Mouse (Mus musculus) lung, postnatal 36 days (tissue): ENCODE measurements around the gene Dtymk.
"Not testable (repeated sequence)": the region's sequence is repeated elsewhere in the genome, so short reads cannot be mapped to it uniquely, and the experiment has no call there.

Source experiments
- DNase-seq: peaks from one replicate; pipeline ENCODE4 v3.0.0; 2022; ENCODE audit warnings: mixed read lengths

Dtymk gene

GRCm38 (mm10) chr1:93801741-93802238, at the start of gene Dtymk:
Gene Dtymk (minus strand): TSS chr1:93801934.
- peak; percentile 96 for DNase-seq

- not testable (repeated sequence) for DNase-seq
These were observed 44.1 kb upstream of the Dtymk start for GRCm38 (mm10) chr1:93845766-93846366.

GRCm38 (mm10) chr1:93838569-93838968, 36.8 kb upstream of the Dtymk start:
- not testable (repeated sequence) for DNase-seq

GRCm38 (mm10) chr1:93837335-93837734, 35.6 kb upstream of the Dtymk start:
- DNase-seq, result peak; percentile 50

- no peak for DNase-seq
These were observed 34.8 kb upstream of the Dtymk start for GRCm38 (mm10) chr1:93836532-93836913.

- DNase-seq, result no peak
These were observed 34.3 kb upstream of the Dtymk start for GRCm38 (mm10) chr1:93835876-93836531.

- no peak for DNase-seq
These were observed 33.5 kb upstream of the Dtymk start for GRCm38 (mm10) chr1:93835211-93835610.

GRCm38 (mm10) chr1:93834671-93835150, 33.0 kb upstream of the Dtymk start:
- no peak for DNase-seq

- DNase-seq, result not testable (repeated sequence)
These were observed 31.1 kb upstream of the Dtymk start for GRCm38 (mm10) chr1:93832754-93833360.

- no peak for DNase-seq
These were observed 24.8 kb upstream of the Dtymk start for GRCm38 (mm10) chr1:93826540-93826835.

GRCm38 (mm10) chr1:93825771-93826539, 24.2 kb upstream of the Dtymk start:
- no peak for DNase-seq

GRCm38 (mm10) chr1:93825105-93825674, 23.5 kb upstream of the Dtymk start:
- DNase-seq, result peak; percentile 98

- DNase-seq, result no peak
These were observed 22.9 kb upstream of the Dtymk start, which contains the start of gene D2hgdh for GRCm38 (mm10) chr1:93824609-93825008. Gene D2hgdh (plus strand): TSS chr1:93824909.

- no peak for DNase-seq
These were observed 22.2 kb upstream of the Dtymk start for GRCm38 (mm10) chr1:93823796-93824495.

- no peak for DNase-seq
These were observed 17.0 kb upstream of the Dtymk start for GRCm38 (mm10) chr1:93818722-93819121.

GRCm38 (mm10) chr1:93817823-93818532, 16.2 kb upstream of the Dtymk start:
- no peak for DNase-seq

- DNase-seq, result no peak
These were observed 9.8 kb upstream of the Dtymk start for GRCm38 (mm10) chr1:93811495-93812039.

GRCm38 (mm10) chr1:93810011-93810410, 8.3 kb upstream of the Dtymk start:
- DNase-seq, result no peak

GRCm38 (mm10) chr1:93808871-93809270, 7.1 kb upstream of the Dtymk start:
- no peak for DNase-seq

GRCm38 (mm10) chr1:93805221-93805951, 3.7 kb upstream of the Dtymk start:
- no peak for DNase-seq
